Mouse (Mus musculus) forebrain, embryonic 15.5 days (tissue): Measurements from ENCODE around the gene Ntrk2. TPM values are rescaled to one million over a fixed set of nuclear protein-coding genes. Genes with fewer than 3 reads are reported as not detected.

Experiments used
- ATAC-seq: fragments of 200-750 bp; cut with Nextera tagmentation; replicated peaks from 2 replicates; pipeline ENCODE4 v1.8.0; 2017; ENCODE audit warnings: mild to moderate bottlenecking, moderate TSS enrichment, moderate library complexity
- H3K27ac ChIP-seq: fragments of 300-500 bp; sonication (generic); replicated peaks from 2 replicates; pipeline ENCODE4 v1.5.1; 2015; ENCODE audit warnings: mild to moderate bottlenecking, inconsistent platforms
- H3K27me3 ChIP-seq: fragments of 300-500 bp; sonication (generic); 2 replicates; pipeline ENCODE4 v1.6.1; 2015; ENCODE audit warnings: inconsistent platforms
- H3K36me3 ChIP-seq: fragments of 300-500 bp; sonication (generic); 2 replicates; pipeline ENCODE4 v1.6.1; 2015; ENCODE audit warnings: mild to moderate bottlenecking, inconsistent platforms
- H3K4me1 ChIP-seq: fragments of 300-500 bp; sonication (generic); 2 replicates; pipeline ENCODE4 v1.6.1; 2015; ENCODE audit warnings: inconsistent platforms
- H3K4me2 ChIP-seq: fragments of 300-500 bp; sonication (generic); replicated peaks from 2 replicates; pipeline ENCODE4 v1.6.1; 2015; ENCODE audit warnings: mild to moderate bottlenecking, inconsistent platforms
- H3K4me3 ChIP-seq: fragments of 300-500 bp; sonication (generic); 2 replicates; pipeline ENCODE4 v1.5.1; 2015; ENCODE audit warnings: mild to moderate bottlenecking, inconsistent platforms
- H3K9ac ChIP-seq: fragments of 300-500 bp; sonication (generic); replicated peaks from 2 replicates; pipeline ENCODE4 v1.6.1; 2015; ENCODE audit warnings: mild to moderate bottlenecking, inconsistent platforms
- H3K9me3 ChIP-seq: fragments of 300-500 bp; sonication (generic); 2 replicates; pipeline ENCODE4 v1.6.1; 2016; ENCODE audit warnings: inconsistent platforms
- WGBS: fragments of 180-500 bp; shearing (Covaris S2); methylation state at CpG from one replicate; pipeline ENCODE4 v1.1.7; 2015; ENCODE audit warnings: mixed read lengths; 5-methylcytosine and 5-hydroxymethylcytosine counted together
- polyA plus RNA-seq: library from polyadenylated mRNA; unstranded; fragments of >200 nt; fragmentation: Nextera tagmentation; extraction: Ambion mirVana; gene quantifications from 2 replicates; pipeline ENCODE4 v1.2.1, GENCODE M21; 2015

Ntrk2 gene
- polyA plus RNA-seq, 1 experiment from 2014 or later, result 97.0 TPM

- Histone ChIP-seq H3K9me3 (no peaks in the 10 kb centered on the region), H3K36me3 (peaks cover 11% of the 10 kb centered on the region; the same call in 1 of the 2 replicates), H3K27me3 (no peaks in the 10 kb centered on the region), H3K4me2 (no peak overlapping the region), H3K27ac (0 out of 2 replicates have a peak overlapping the region, but pooled peaks have one; percentile 31), H3K4me3 (no peak overlapping the region), H3K9ac (no peak overlapping the region), H3K4me1 (no peaks in the 10 kb centered on the region)
- ATAC-seq, result no peak
- WGBS, result 85% methylated on average over 6 of the region's 6 CpGs
Observed at GRCm38 (mm10) chr13:58853685-58854084, 47.3 kb downstream of the Ntrk2 start.

- peaks cover 11% of the 10 kb centered on the region; the same call in 1 of the 2 replicates for H3K36me3 ChIP-seq
- no peak overlapping the region for H3K9ac ChIP-seq
- no peaks in the 10 kb centered on the region for H3K9me3 ChIP-seq
- H3K4me1 ChIP-seq, result no peaks in the 10 kb centered on the region
- 93% methylated on average over 10 of the region's 10 CpGs for WGBS
- H3K4me3 ChIP-seq, result no peak overlapping the region
- H3K27ac ChIP-seq, result no peak overlapping the region
- no peaks in the 10 kb centered on the region for H3K27me3 ChIP-seq
- ATAC-seq, result no peak
- H3K4me2 ChIP-seq, result no peak overlapping the region
Observed at GRCm38 (mm10) chr13:58866239-58866638, 59.9 kb downstream of the Ntrk2 start.

- Histone ChIP-seq H3K4me1 (no peaks in the 10 kb centered on the region), H3K36me3 (peaks cover 6% of the 10 kb centered on the region; the same call in 1 of the 2 replicates), H3K9ac (no peak overlapping the region), H3K27ac (no peak overlapping the region), H3K4me2 (no peak overlapping the region), H3K27me3 (no peaks in the 10 kb centered on the region), H3K9me3 (no peaks in the 10 kb centered on the region), H3K4me3 (no peak overlapping the region)
- WGBS, result 91% methylated on average over 8 of the region's 8 CpGs
- no peak for ATAC-seq
Observed at GRCm38 (mm10) chr13:58866776-58867435, 60.5 kb downstream of the Ntrk2 start.

GRCm38 (mm10) chr13:58882468-58882867, 76.1 kb downstream of the Ntrk2 start:
- H3K36me3 ChIP-seq, result peaks cover 13% of the 10 kb centered on the region
- H3K9me3 ChIP-seq, result no peaks in the 10 kb centered on the region
- WGBS, result 91% methylated on average over 3 of the region's 3 CpGs
- no peaks in the 10 kb centered on the region for H3K27me3 ChIP-seq
- H3K9ac ChIP-seq, result no peak overlapping the region
- H3K4me1 ChIP-seq, result peaks cover 3% of the 10 kb centered on the region; the same call in 1 of the 2 replicates
- ATAC-seq, result no peak
- H3K27ac ChIP-seq, result no peak overlapping the region
- H3K4me2 ChIP-seq, result no peak overlapping the region
- no peak overlapping the region for H3K4me3 ChIP-seq

GRCm38 (mm10) chr13:58882916-58883315, 76.5 kb downstream of the Ntrk2 start:
- Histone ChIP-seq H3K9me3 (no peaks in the 10 kb centered on the region), H3K9ac (no peak overlapping the region), H3K4me3 (no peak overlapping the region), H3K27ac (no peak overlapping the region), H3K36me3 (peaks cover 10% of the 10 kb centered on the region), H3K4me2 (no peak overlapping the region), H3K4me1 (peaks cover 3% of the 10 kb centered on the region; the same call in 1 of the 2 replicates), H3K27me3 (no peaks in the 10 kb centered on the region)
- WGBS, result 88% methylated on average over 5 of the region's 5 CpGs
- no peak for ATAC-seq

GRCm38 (mm10) chr13:58886108-58886507, 79.7 kb downstream of the Ntrk2 start:
- Histone ChIP-seq H3K9ac (no peak overlapping the region), H3K36me3 (peaks cover 6% of the 10 kb centered on the region; the same call in 1 of the 2 replicates), H3K27ac (no peak overlapping the region), H3K9me3 (peaks cover 5% of the 10 kb centered on the region; the same call in 1 of the 2 replicates), H3K4me2 (no peak overlapping the region), H3K4me3 (no peak overlapping the region), H3K4me1 (peaks cover 3% of the 10 kb centered on the region; the same call in 1 of the 2 replicates), H3K27me3 (no peaks in the 10 kb centered on the region)
- ATAC-seq, result no peak
- WGBS, result 73% methylated on average over 8 of the region's 8 CpGs

GRCm38 (mm10) chr13:58896254-58896910, 90.0 kb downstream of the Ntrk2 start:
- Histone ChIP-seq H3K4me3 (no peak overlapping the region), H3K4me1 (no peaks in the 10 kb centered on the region), H3K9me3 (no peaks in the 10 kb centered on the region), H3K36me3 (no peaks in the 10 kb centered on the region), H3K27ac (no peak overlapping the region), H3K4me2 (no peak overlapping the region), H3K27me3 (no peaks in the 10 kb centered on the region), H3K9ac (no peak overlapping the region)
- ATAC-seq, result no peak
- WGBS, result 56% methylated on average over 12 of the region's 12 CpGs

GRCm38 (mm10) chr13:58899337-58899736, 93.0 kb downstream of the Ntrk2 start:
- H3K9ac ChIP-seq, result no peak overlapping the region
- no peaks in the 10 kb centered on the region for H3K9me3 ChIP-seq
- H3K27ac ChIP-seq, result no peak overlapping the region
- no peak overlapping the region for H3K4me2 ChIP-seq
- H3K4me3 ChIP-seq, result no peak overlapping the region
- peaks cover 9% of the 10 kb centered on the region for H3K4me1 ChIP-seq
- WGBS, result 96% methylated on average over 2 of the region's 2 CpGs
- H3K27me3 ChIP-seq, result no peaks in the 10 kb centered on the region
- H3K36me3 ChIP-seq, result no peaks in the 10 kb centered on the region
- no peak for ATAC-seq

GRCm38 (mm10) chr13:58902313-58902712, 95.9 kb downstream of the Ntrk2 start:
- WGBS, result 80% methylated on average over 8 of the region's 8 CpGs
- H3K4me1 ChIP-seq, result peaks cover 19% of the 10 kb centered on the region
- no peak for ATAC-seq

GRCm38 (mm10) chr13:58904742-58905735, 98.7 kb downstream of the Ntrk2 start:
- ATAC-seq, result no peak
- Histone ChIP-seq H3K27me3 (no peaks in the 10 kb centered on the region), H3K27ac (0 out of 2 replicates have a peak overlapping the region, but pooled peaks have one; percentile 13), H3K9me3 (no peaks in the 10 kb centered on the region), H3K4me1 (peaks cover 19% of the 10 kb centered on the region), H3K36me3 (no peaks in the 10 kb centered on the region), H3K4me3 (no peak overlapping the region), H3K4me2 (no peak overlapping the region), H3K9ac (no peak overlapping the region)
- WGBS, result 32% methylated on average over 13 of the region's 13 CpGs

More at GRCm38 (mm10) chr13:58902313-58902712, 95.9 kb downstream of the Ntrk2 start:
- no peaks in the 10 kb centered on the region for H3K36me3 ChIP-seq
- no peaks in the 10 kb centered on the region for H3K27me3 ChIP-seq
- H3K27ac ChIP-seq, result no peak overlapping the region
- no peaks in the 10 kb centered on the region for H3K9me3 ChIP-seq
- H3K4me2 ChIP-seq, result no peak overlapping the region
- H3K9ac ChIP-seq, result no peak overlapping the region
- no peak overlapping the region for H3K4me3 ChIP-seq

GRCm38 (mm10) chr13:58911936-58912335, 105.6 kb downstream of the Ntrk2 start:
- no peaks in the 10 kb centered on the region for H3K27me3 ChIP-seq
- WGBS, result 90% methylated on average over 2 of the region's 2 CpGs
- no peak for ATAC-seq

More at GRCm38 (mm10) chr13:58911936-58912335, 105.6 kb downstream of the Ntrk2 start:
- no peaks in the 10 kb centered on the region for H3K4me1 ChIP-seq
- no peak overlapping the region for H3K4me3 ChIP-seq
- no peaks in the 10 kb centered on the region for H3K9me3 ChIP-seq
- H3K9ac ChIP-seq, result no peak overlapping the region
- H3K4me2 ChIP-seq, result no peak overlapping the region
- H3K36me3 ChIP-seq, result no peaks in the 10 kb centered on the region
- H3K27ac ChIP-seq, result no peak overlapping the region
